Mouse (Mus musculus) MEL (cell line): Measurements from ENCODE around the gene Rps17. TPM values are rescaled to one million over a fixed set of nuclear protein-coding genes. Genes with fewer than 3 reads are reported as not detected.

Experiments used
- DNase-seq: peaks from one replicate; pipeline ENCODE4 v3.0.0; 2011; ENCODE audit warnings: low read depth, low spot score
- H3K27ac ChIP-seq: 2 replicates; pipeline ENCODE4 v1.5.1; 2012; ENCODE audit warnings: low read depth, mild to moderate bottlenecking, control low read depth, low read length, moderate library complexity; ENCODE audit not compliant: control insufficient read depth
- H3K27me3 ChIP-seq, 2 experiments: fragments of 150-350 bp in 1 of 2; sonication (generic) in 1 of 2; 2 replicates each; pipeline ENCODE4 v1.6.1; 2012; ENCODE audit warnings: low read length in 2 of 2, mild to moderate bottlenecking in 2 of 2, improper control_type of control experiment in 1 of 2, moderate library complexity in 1 of 2; ENCODE audit not compliant: insufficient read depth in 2 of 2, control insufficient read depth in 1 of 2
- H3K36me3 ChIP-seq, 2 experiments: 2 replicates each; pipeline ENCODE4 v1.6.1; 2012 to 2014; ENCODE audit warnings: low read length in 2 of 2, improper control_type of control experiment in 1 of 2, inconsistent platforms in 1 of 2, mild to moderate bottlenecking in 1 of 2; ENCODE audit not compliant: insufficient read depth in 2 of 2, control insufficient read depth in 1 of 2
- H3K4me1 ChIP-seq, 2 experiments: fragments of 150-350 bp in 1 of 2; sonication (generic) in 1 of 2; 2 replicates each; pipeline ENCODE4 v1.6.1; 2012; ENCODE audit warnings: low read length in 2 of 2, improper control_type of control experiment in 1 of 2, mild to moderate bottlenecking in 1 of 2; ENCODE audit not compliant: insufficient read depth in 2 of 2, control insufficient read depth in 1 of 2
- H3K4me3 ChIP-seq, 2 experiments: fragments of 150-350 bp in 1 of 2; sonication (generic) in 1 of 2; 2 replicates each; pipeline ENCODE4 v1.5.1; 2012; ENCODE audit warnings: low read depth in 2 of 2, low read length in 2 of 2, mild to moderate bottlenecking in 2 of 2, moderate library complexity in 2 of 2, control low read depth in 1 of 2, improper control_type of control experiment in 1 of 2; ENCODE audit not compliant: control insufficient read depth in 1 of 2, insufficient read depth in 1 of 2
- H3K79me2 ChIP-seq: 2 replicates; pipeline ENCODE4 v1.6.1; 2012; ENCODE audit warnings: mild to moderate bottlenecking, low read length, moderate library complexity; ENCODE audit not compliant: control insufficient read depth, poor library complexity, insufficient read depth
- H3K9ac ChIP-seq: 2 replicates; pipeline ENCODE4 v1.6.1; 2012; ENCODE audit warnings: low read depth, mild to moderate bottlenecking, control low read depth, low read length, moderate library complexity; ENCODE audit not compliant: control insufficient read depth, poor library complexity, severe bottlenecking
- H3K9me3 ChIP-seq: fragments of 150-350 bp; sonication (generic); replicated peaks from 2 replicates; pipeline ENCODE4 v1.6.1; 2012; ENCODE audit warnings: mild to moderate bottlenecking, low read length, improper control_type of control experiment, moderate library complexity; ENCODE audit not compliant: insufficient read depth
- BHLHE40 ChIP-seq: IDR thresholded peaks from 2 replicates; pipeline ENCODE4 v1.6.1; 2012; ENCODE audit warnings: low read depth, mild to moderate bottlenecking, inconsistent platforms, low read length, improper control_type of control experiment, borderline replicate concordance
- ELF1 ChIP-seq: IDR thresholded peaks from 2 replicates; pipeline ENCODE4 v1.6.1; 2014; ENCODE audit warnings: low read depth, mild to moderate bottlenecking, inconsistent platforms, low read length, improper control_type of control experiment, moderate library complexity
- EP300 ChIP-seq, 2 experiments: IDR thresholded peaks; 2 replicates each; pipeline ENCODE4 v1.6.1; 2011; ENCODE audit warnings: improper control_type of control experiment in 2 of 2, low read length in 2 of 2, low read depth in 1 of 2, mild to moderate bottlenecking in 1 of 2
- ETS1 ChIP-seq: IDR thresholded peaks from 2 replicates; pipeline ENCODE4 v1.6.1; 2012; ENCODE audit warnings: low read depth, mild to moderate bottlenecking, inconsistent platforms, low read length, improper control_type of control experiment, moderate library complexity
- GABPA ChIP-seq: IDR thresholded peaks from 2 replicates; pipeline ENCODE4 v1.6.1; 2012; ENCODE audit warnings: low read depth, mild to moderate bottlenecking, inconsistent platforms, low read length, improper control_type of control experiment, moderate library complexity
- HCFC1 ChIP-seq: IDR thresholded peaks from 2 replicates; pipeline ENCODE4 v1.6.1; 2012; ENCODE audit warnings: low read depth, mild to moderate bottlenecking, inconsistent platforms, low read length, improper control_type of control experiment, moderate library complexity
- JUND ChIP-seq: IDR thresholded peaks from 2 replicates; pipeline ENCODE4 v1.6.1; 2011; ENCODE audit warnings: low read depth, mild to moderate bottlenecking, improper control_type of control experiment, low read length
- KAT2A ChIP-seq: conservative IDR thresholded peaks from 2 replicates; pipeline ENCODE4 v1.6.1; 2012; ENCODE audit warnings: low read depth, low read length, improper control_type of control experiment, inconsistent platforms
- MAFK ChIP-seq: IDR thresholded peaks from 2 replicates; pipeline ENCODE4 v1.6.1; 2011; ENCODE audit warnings: low read depth, mild to moderate bottlenecking, low read length, improper control_type of control experiment, borderline replicate concordance
- MAX ChIP-seq: IDR thresholded peaks from 2 replicates; pipeline ENCODE4 v1.6.1; 2011; ENCODE audit warnings: low read length, improper control_type of control experiment
- MAZ ChIP-seq: IDR thresholded peaks from 2 replicates; pipeline ENCODE4 v1.6.1; 2012; ENCODE audit warnings: low read depth, mild to moderate bottlenecking, inconsistent platforms, low read length, improper control_type of control experiment
- MYB ChIP-seq: IDR thresholded peaks from 2 replicates; pipeline ENCODE4 v1.6.1; 2011; ENCODE audit warnings: mild to moderate bottlenecking, low read depth, low read length, improper control_type of control experiment
- MYC ChIP-seq: IDR thresholded peaks from 2 replicates; pipeline ENCODE4 v1.6.1; 2011; ENCODE audit warnings: low read depth, mild to moderate bottlenecking, low read length, improper control_type of control experiment, moderate library complexity
- NELFE ChIP-seq: IDR thresholded peaks from 2 replicates; pipeline ENCODE4 v1.6.1; 2011; ENCODE audit warnings: low read depth, low read length, improper control_type of control experiment
- POLR2A ChIP-seq, 2 experiments: IDR thresholded peaks; 2 replicates each; pipeline ENCODE4 v1.6.1; 2011 to 2012; ENCODE audit warnings: low read length in 2 of 2, mild to moderate bottlenecking in 2 of 2, control low read depth in 1 of 2, improper control_type of control experiment in 1 of 2, low read depth in 1 of 2, moderate library complexity in 1 of 2; ENCODE audit not compliant: control insufficient read depth in 1 of 2, insufficient read depth in 1 of 2, poor library complexity in 1 of 2
- POLR2AphosphoS5 ChIP-seq: IDR thresholded peaks from 2 replicates; pipeline ENCODE4 v1.6.1; 2012; ENCODE audit warnings: low read depth, borderline replicate concordance, mild to moderate bottlenecking, inconsistent platforms, low read length, moderate library complexity, mixed read lengths
- RAD21 ChIP-seq: IDR thresholded peaks from 2 replicates; pipeline ENCODE4 v1.6.1; 2011; ENCODE audit warnings: mild to moderate bottlenecking, low read depth, low read length, improper control_type of control experiment
- SIN3A ChIP-seq: IDR thresholded peaks from 2 replicates; pipeline ENCODE4 v1.6.1; 2012; ENCODE audit warnings: low read length, improper control_type of control experiment, inconsistent platforms
- SMC3 ChIP-seq: IDR thresholded peaks from 2 replicates; pipeline ENCODE4 v1.6.1; 2011; ENCODE audit warnings: low read depth, low read length, improper control_type of control experiment
- ZKSCAN1 ChIP-seq: IDR thresholded peaks from 2 replicates; pipeline ENCODE4 v1.6.1; 2012; ENCODE audit warnings: low read depth, mild to moderate bottlenecking, inconsistent platforms, low read length, improper control_type of control experiment, moderate library complexity
- ZNF384 ChIP-seq: IDR thresholded peaks from 2 replicates; pipeline ENCODE4 v1.6.1; 2012; ENCODE audit warnings: low read depth, mild to moderate bottlenecking, inconsistent platforms, low read length, improper control_type of control experiment
- polyA plus RNA-seq, 2 experiments: library from polyadenylated mRNA; stranded (reverse) in 1 of 2; unstranded in 1 of 2; fragments of >175 nt in 1 of 2; fragments of >200 nt in 1 of 2; gene quantifications; 2 replicates each; pipeline versions ENCODE4 v1.2.1 to v1.2.4; 2012; ENCODE audit warnings: low replicate concordance in 2 of 2, low read depth in 1 of 2; ENCODE audit not compliant: insufficient read length in 2 of 2, insufficient read depth in 1 of 2, missing spikeins in 1 of 2
- total RNA-seq: library from RNA; depleted of rRNA; stranded (reverse); fragments of 300-350 nt; gene quantifications from 2 replicates; pipeline ENCODE4 v1.2.3, GENCODE M21; 2012

Gene Rps17
- total and polyA plus RNA-seq, 3 experiments, result 2,738 to 10,538 (median 4,252) TPM

GRCm38 (mm10) chr7:81367946-81368345 lies 22.9 kb upstream of the Rps17 start:
- Histone ChIP-seq H3K27ac (no peak overlapping the region), H3K9me3 (no peaks in the 10 kb centered on the region), H3K4me3 (no peak overlapping the region), H3K9ac (no peak overlapping the region), H3K79me2 (no peaks in the 10 kb centered on the region), H3K36me3 (no peaks in the 10 kb centered on the region), H3K4me1 (no peaks in the 10 kb centered on the region), H3K27me3 (peaks cover 7 to 19% of the 10 kb centered on the region in 2 experiments)
- no peak for DNase-seq
- no peak for TF ChIP-seq KAT2A
- no peak for TF ChIP-seq SIN3A
- TF ChIP-seq ZNF384, result no peak
- no peak for TF ChIP-seq BHLHE40
- no peak for TF ChIP-seq POLR2AphosphoS5
- TF ChIP-seq MYB, result no peak
- TF ChIP-seq SMC3, result no peak
- TF ChIP-seq RAD21, result no peak
- no peak for TF ChIP-seq MAX
- TF ChIP-seq ELF1, result no peak
- no peak for TF ChIP-seq POLR2A (IDR thresholded peaks at IDR 0.05; ENCODE audit: control insufficient read depth in 1 of 2, insufficient read depth in 1 of 2, low read depth in 1 of 2, low read length in 2 of 2, poor library complexity in 1 of 2)

DNA sequence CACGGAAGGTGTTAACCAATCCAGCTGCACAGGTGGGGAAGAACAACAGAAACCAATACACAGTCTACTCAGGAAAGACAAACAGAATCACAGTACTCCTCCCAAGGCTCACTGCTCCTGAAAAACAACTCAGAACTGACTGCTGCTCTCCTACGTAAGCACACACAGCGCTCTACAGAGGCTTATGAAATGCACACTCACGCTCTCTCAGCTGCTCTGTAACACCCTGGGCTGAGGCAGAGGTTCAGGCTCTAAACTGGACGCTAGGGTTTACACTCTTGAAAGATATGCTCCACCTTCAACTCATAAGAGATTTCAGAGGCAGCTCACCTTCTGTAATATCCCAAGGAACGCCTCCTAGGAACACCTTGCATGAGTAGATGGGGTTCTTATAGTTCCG lies 11.9 kb upstream of the Rps17 start:
- no peaks in the 10 kb centered on the region for H3K4me1 ChIP-seq
- no peaks in the 10 kb centered on the region for H3K9me3 ChIP-seq
- no peak for TF ChIP-seq EP300 (IDR thresholded peaks at IDR 0.05; ENCODE audit: low read depth in 1 of 2, low read length in 2 of 2)
- TF ChIP-seq ZKSCAN1, result no peak
- no peak for TF ChIP-seq MAFK
- no peak for TF ChIP-seq HCFC1
- TF ChIP-seq ETS1, result no peak
- TF ChIP-seq MAZ, result no peak
- TF ChIP-seq MYC, result no peak
- TF ChIP-seq GABPA, result no peak
- no peak for TF ChIP-seq RAD21
- no peak for TF ChIP-seq NELFE
- TF ChIP-seq SMC3, result no peak
- TF ChIP-seq JUND, result no peak
- TF ChIP-seq, all 39 proteins: peak for 0
- no peak overlapping the region for H3K27ac ChIP-seq
- no peak for DNase-seq
- H3K9ac ChIP-seq, result no peak overlapping the region
- H3K27me3 ChIP-seq, result peaks cover 14 to 31% of the 10 kb centered on the region in 2 experiments
- H3K36me3 ChIP-seq, result no peaks in the 10 kb centered on the region
- H3K79me2 ChIP-seq, result no peaks in the 10 kb centered on the region
- H3K4me3 ChIP-seq, result no peak overlapping the region
